Mouse (Mus musculus): ENCODE measurements around the gene Tmem121. TPM values are rescaled to one million over a fixed set of nuclear protein-coding genes. Genes with fewer than 3 reads are reported as not detected.
A peak's percentile ranks its signal among the peaks of the same experiment; 100 is the strongest.
"Not testable (repeated sequence)": the region's sequence is repeated elsewhere in the genome, so short reads cannot be mapped to it uniquely, and the experiment has no call there.

Gene Tmem121
- total and polyA plus RNA-seq, 3 experiments: 0.18 TPM; not detected in 2

DNA sequence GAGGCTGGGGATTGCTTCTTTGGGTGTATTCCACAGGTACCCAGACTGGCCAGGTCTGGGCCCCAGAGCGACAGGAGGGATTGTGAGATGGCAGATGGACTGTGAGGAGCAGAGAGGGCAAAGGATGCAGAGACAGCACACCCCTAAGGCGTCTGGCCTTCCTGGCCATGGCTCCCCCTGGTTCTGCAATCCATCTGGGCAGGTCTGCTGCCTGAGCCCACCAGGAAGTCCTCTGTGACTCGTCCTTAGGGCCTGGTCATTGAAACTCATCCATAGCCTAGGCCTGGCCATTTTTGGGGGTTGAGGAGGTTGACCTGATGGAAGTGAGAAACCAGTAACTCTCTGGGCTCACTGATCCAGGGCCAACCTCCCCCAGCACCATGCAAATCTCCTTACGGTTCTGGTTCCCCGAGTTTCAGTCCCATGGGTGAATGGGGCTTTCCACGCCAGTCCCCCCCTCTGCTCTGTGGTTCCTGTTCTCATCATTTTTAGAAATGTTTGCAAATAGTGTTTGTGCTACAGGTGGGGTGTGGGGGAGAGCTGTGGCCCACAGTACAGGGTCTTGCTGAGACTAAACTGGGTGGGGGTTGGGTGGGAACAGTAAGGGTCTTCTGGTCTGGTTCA, 42.4 kb downstream of the Tmem121 start:
- Histone ChIP-seq H3K79me2 (replicated peaks; ENCODE audit: control insufficient read depth, insufficient read depth, low read length) (no peaks in the 10 kb centered on the region), H3K9ac (ENCODE audit: low read depth, low read length) (no peak overlapping the region), H3K27me3 (ENCODE audit: control insufficient read depth, insufficient read depth, low read length) (no peaks in the 10 kb centered on the region), H3K27ac (no peak overlapping the region), H3K4me3 (no peak overlapping the region), H3K36me3 (ENCODE audit: control insufficient read depth, insufficient read depth, low read length) (no peaks in the 10 kb centered on the region), H3K4me1 (ENCODE audit: control insufficient read depth, insufficient read depth, low read length) (no peaks in the 10 kb centered on the region)
- TF ChIP-seq POLR2A (IDR thresholded peaks at IDR 0.05; ENCODE audit: insufficient read depth, low read depth, low read length) (no peak), CTCF (IDR thresholded peaks at IDR 0.05) (no peak), EP300 (IDR thresholded peaks at IDR 0.05; ENCODE audit: insufficient read depth, low read depth, low read length) (no peak)
- DNase-seq: peak in 1 of 2 experiments; percentile 40
- intact Hi-C loops (cut with DNase I): no loop called here
- 72% methylated on average over 6 of the region's 6 CpGs for WGBS

DNA sequence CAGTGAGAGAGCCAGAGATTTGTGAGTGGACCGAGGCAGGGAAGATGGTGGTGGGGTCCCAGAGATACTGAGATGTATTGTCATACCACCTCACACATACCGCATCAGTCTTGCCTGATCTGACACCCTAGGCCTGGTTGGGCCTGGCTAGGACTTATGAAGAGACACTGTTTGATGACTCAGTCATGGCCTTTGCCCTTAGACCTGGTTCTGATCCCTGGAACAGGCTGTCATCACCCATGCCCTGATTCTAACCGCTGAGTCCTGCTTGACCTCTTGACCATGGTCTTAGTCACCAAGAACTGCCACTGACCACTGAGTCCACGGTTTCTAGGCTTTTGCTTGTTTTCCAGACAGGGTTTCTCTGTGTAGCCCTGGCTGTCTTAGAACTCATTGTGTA, 45.0 kb downstream of the Tmem121 start:
- intact Hi-C loops (cut with DNase I): no loop called here
- Histone ChIP-seq H3K4me3 (no peak overlapping the region), H3K27ac (no peak overlapping the region), H3K9ac (ENCODE audit: low read depth, low read length) (no peak overlapping the region), H3K4me1 (ENCODE audit: control insufficient read depth, insufficient read depth, low read length) (no peaks in the 10 kb centered on the region), H3K79me2 (replicated peaks; ENCODE audit: control insufficient read depth, insufficient read depth, low read length) (no peaks in the 10 kb centered on the region), H3K36me3 (ENCODE audit: control insufficient read depth, insufficient read depth, low read length) (no peaks in the 10 kb centered on the region), H3K27me3 (ENCODE audit: control insufficient read depth, insufficient read depth, low read length) (no peaks in the 10 kb centered on the region)
- no peak for DNase-seq
- 73% methylated on average over 4 of the region's 4 CpGs for WGBS
- no peak for TF ChIP-seq POLR2A (IDR thresholded peaks at IDR 0.05; ENCODE audit: insufficient read depth, low read depth, low read length)
- no peak for TF ChIP-seq EP300 (IDR thresholded peaks at IDR 0.05; ENCODE audit: insufficient read depth, low read depth, low read length)
- no peak for TF ChIP-seq CTCF (IDR thresholded peaks at IDR 0.05)

DNA sequence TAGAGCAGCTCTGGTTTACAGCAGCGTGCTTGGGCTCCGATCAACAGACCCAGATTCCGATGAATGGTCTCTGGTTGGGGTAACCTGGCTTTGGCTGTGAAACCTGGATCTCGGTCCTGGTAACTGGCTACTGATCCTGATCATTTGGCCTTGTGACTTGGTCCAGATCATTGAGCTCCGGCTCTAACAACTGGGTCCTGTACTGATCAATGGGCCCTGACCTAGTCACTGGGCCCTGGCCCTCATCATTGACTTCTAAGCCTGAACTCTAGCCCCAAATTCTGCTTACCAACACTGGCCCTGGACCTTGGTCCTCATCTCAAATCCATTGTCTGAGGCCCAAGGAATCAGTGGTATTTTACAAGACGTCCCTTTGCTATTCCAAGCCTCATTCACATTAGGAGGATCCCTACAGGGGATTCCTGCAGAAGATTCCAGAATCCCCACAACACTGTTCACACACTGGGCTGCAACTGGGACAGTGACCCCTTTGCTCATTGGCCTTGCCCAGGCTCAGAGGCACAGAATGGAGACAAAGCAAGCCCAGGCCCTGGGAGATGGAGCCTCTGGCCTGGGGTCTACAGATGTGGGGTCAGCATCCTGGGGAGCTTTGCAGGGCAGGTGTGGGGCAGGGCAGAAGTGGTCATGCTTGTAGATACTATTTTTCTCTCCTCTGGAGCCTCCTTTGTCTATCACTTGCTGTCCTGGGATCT, 46.0 kb downstream of the Tmem121 start:
- H3K4me1 ChIP-seq (ENCODE audit: control insufficient read depth, insufficient read depth, low read length); DNase-seq; H3K9ac ChIP-seq (ENCODE audit: low read depth, low read length); H3K4me3 ChIP-seq; H3K27ac ChIP-seq; H3K79me2 ChIP-seq (replicated peaks; ENCODE audit: control insufficient read depth, insufficient read depth, low read length); H3K36me3 ChIP-seq (ENCODE audit: control insufficient read depth, insufficient read depth, low read length); intact Hi-C loops (cut with DNase I); H3K27me3 ChIP-seq (ENCODE audit: control insufficient read depth, insufficient read depth, low read length): not testable (repeated sequence)
- WGBS: 81% methylated on average over 6 of the region's 6 CpGs

GRCm38 (mm10) chr12:113232264-113232750, 46.6 kb downstream of the Tmem121 start:
- 22% methylated on average over 1 of the region's 1 CpGs for WGBS
- H3K79me2 ChIP-seq (replicated peaks; ENCODE audit: control insufficient read depth, insufficient read depth, low read length); H3K9ac ChIP-seq (ENCODE audit: low read depth, low read length); H3K4me1 ChIP-seq (ENCODE audit: control insufficient read depth, insufficient read depth, low read length); intact Hi-C loops (cut with DNase I); H3K4me3 ChIP-seq; H3K36me3 ChIP-seq (ENCODE audit: control insufficient read depth, insufficient read depth, low read length); H3K27me3 ChIP-seq (ENCODE audit: control insufficient read depth, insufficient read depth, low read length); H3K27ac ChIP-seq; DNase-seq: not testable (repeated sequence)

Other genes with a start within 250 kb of the Tmem121 start
- gene Nudt14, start 243.8 kb upstream of the Tmem121 start, total RNA-seq (2021): 1 to 10 TPM; 5.7 to 8.6 TPM
- gene Nudt14, start 243.8 kb upstream of the Tmem121 start, polyA plus RNA-seq (2012; rRNA removed): 11.4 and 14.8 TPM in 2 replicates
- 10 to 100 TPM; 21.8 to 24.3 TPM for gene Btbd6, start 209.4 kb upstream of the Tmem121 start, total RNA-seq (2021)
- 26.7 and 27.4 TPM in 2 replicates for gene Btbd6, start 209.4 kb upstream of the Tmem121 start, polyA plus RNA-seq (2012; rRNA removed)
- gene Brf1, start 185.2 kb upstream of the Tmem121 start, total RNA-seq (2021): 10 to 100 TPM; 22.3 to 25.1 TPM
- gene Brf1, start 185.2 kb upstream of the Tmem121 start, polyA plus RNA-seq (2012; rRNA removed): 22.4 and 29.3 TPM in 2 replicates
- 10 to 100 TPM; 34.9 to 37.5 TPM for gene Pacs2, start 171.4 kb upstream of the Tmem121 start, total RNA-seq (2021)
- 34.8 and 37.4 TPM in 2 replicates for gene Pacs2, start 171.4 kb upstream of the Tmem121 start, polyA plus RNA-seq (2012; rRNA removed)
- under 1 TPM; 0.21 to 0.27 TPM for gene Tex22, start 111.4 kb upstream of the Tmem121 start, total RNA-seq (2021)
- 0.50 TPM in 1 of 2 replicates, not detected in the other for gene Tex22, start 111.4 kb upstream of the Tmem121 start, polyA plus RNA-seq (2012; rRNA removed)
- 10 to 100 TPM; 44.8 to 54.8 TPM for gene Mta1, start 87.7 kb upstream of the Tmem121 start, total RNA-seq (2021)
- gene Mta1, start 87.7 kb upstream of the Tmem121 start, polyA plus RNA-seq (2012; rRNA removed): 35.4 and 42.4 TPM in 2 replicates
- gene Crip2, start 45.7 kb upstream of the Tmem121 start, total RNA-seq (2021): 1,000 to 10,000 TPM; 1,390 to 1,660 TPM
- gene Crip2, start 45.7 kb upstream of the Tmem121 start, polyA plus RNA-seq (2012; rRNA removed): 3,159 and 3,188 TPM in 2 replicates
- 100 to 1,000 TPM; 194 to 200 TPM for gene Crip1, start 39.6 kb upstream of the Tmem121 start, total RNA-seq (2021)
- 429 and 531 TPM in 2 replicates for gene Crip1, start 39.6 kb upstream of the Tmem121 start, polyA plus RNA-seq (2012; rRNA removed)
- under 1 TPM; 0.34 to 0.52 TPM for gene Tedc1, start 29.5 kb upstream of the Tmem121 start, total RNA-seq (2021)
- gene Tedc1, start 29.5 kb upstream of the Tmem121 start, polyA plus RNA-seq (2012; rRNA removed): 0.45 and 0.67 TPM in 2 replicates